Mouse (Mus musculus): ENCODE results near the gene Mlst8.
"Not testable (repeated sequence)": the region's sequence is repeated elsewhere in the genome, so short reads cannot be mapped to it uniquely, and the experiment has no call there.

Mlst8 gene

DNA sequence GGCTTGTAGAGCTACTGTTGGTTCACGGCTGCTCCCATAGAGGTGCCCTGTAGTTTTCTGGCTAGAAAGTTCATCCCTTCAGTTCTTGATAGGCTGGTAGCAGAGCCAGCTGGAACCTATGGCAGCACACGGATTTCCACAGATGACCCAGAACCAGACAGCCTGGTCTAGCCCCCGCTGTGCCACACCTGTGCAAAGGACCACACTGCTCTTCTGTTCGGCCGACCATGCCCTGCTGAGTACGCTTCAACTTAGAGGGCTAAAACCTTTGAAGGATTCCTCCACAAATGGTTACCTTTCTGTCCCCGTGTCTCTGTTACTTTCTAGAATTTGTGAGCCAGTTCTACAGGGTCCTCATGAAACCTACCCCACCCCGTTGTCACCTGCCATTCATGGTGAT is 53.6 kb downstream of the Mlst8 start:
- DNase-seq = not testable (repeated sequence)

DNA sequence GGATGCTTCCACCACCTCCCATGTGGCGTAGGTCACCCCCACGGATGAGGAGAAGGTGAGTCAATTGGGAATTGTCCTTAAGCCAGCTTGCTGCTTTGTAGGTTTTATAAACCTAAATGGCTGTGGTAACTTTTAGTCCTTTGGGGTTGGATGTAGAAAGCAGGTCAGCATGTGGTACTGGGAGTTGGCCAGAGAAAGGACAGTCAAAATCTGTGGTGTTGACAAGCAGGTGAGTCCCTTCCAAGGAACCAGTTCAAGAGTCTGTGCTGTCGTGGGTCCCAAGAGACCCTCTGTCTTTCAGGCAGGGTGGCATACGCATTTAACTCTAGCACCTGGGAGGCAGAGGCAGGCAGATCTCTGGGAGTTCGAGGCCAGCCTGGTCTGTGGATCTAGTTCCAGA is 54.4 kb downstream of the Mlst8 start:
- DNase-seq = no peak

All from lung, postnatal 4 days (tissue).